Mouse (Mus musculus): ENCODE data around the gene Copb1. TPM values are rescaled to one million over a fixed set of nuclear protein-coding genes. Genes with fewer than 3 reads are reported as not detected.

Gene Copb1
- 10 to 100 TPM; 20.3 to 23.3 TPM for total RNA-seq (2021)
- long read RNA-seq, experiment 1, transcript Copb1-201 (22 exons, 3,346 nt) = major isoform, 11 of 13 reads
- long read RNA-seq, experiment 1, partial matches to known transcripts = 2 of 13 reads
- long read RNA-seq, experiment 1, other reads (novel, unspliced or antisense) = 0 of 13 reads
- long read RNA-seq, experiment 2, transcript Copb1-201 (22 exons, 3,346 nt) = major isoform, 11 of 13 reads
- long read RNA-seq, experiment 2, partial matches to known transcripts = 1 of 13 reads
- long read RNA-seq, experiment 2, other reads (novel, unspliced or antisense) = 1 of 13 reads

GRCm38 (mm10) chr7:114253885-114254833, at the start of gene Copb1:
Gene Copb1 (minus strand): TSS chr7:114254711.
- peak; percentile 87 to 92 for DNase-seq
- intact Hi-C loops (cut with DNase I) = no loop called here

GRCm38 (mm10) chr7:114301293-114301782, 46.8 kb upstream of the Copb1 start:
- DNase-seq = no peak
- intact Hi-C loops (cut with DNase I) = no loop called here

- DNase-seq = no peak
- intact Hi-C loops (cut with DNase I) = no loop called here
Observed at GRCm38 (mm10) chr7:114300782-114301181, 46.3 kb upstream of the Copb1 start.

GRCm38 (mm10) chr7:114299247-114299646, 44.7 kb upstream of the Copb1 start:
- no peak for DNase-seq
- intact Hi-C loops (cut with DNase I) = loop anchor here (10.0 kb wide), 1 partner anchor 516 kb away; no protein-coding TSS in a partner anchor

- intact Hi-C loops (cut with DNase I) = loop anchor here (10.0 kb wide), 1 partner anchor 520 kb away; no protein-coding TSS in a partner anchor
- no peak for DNase-seq
Observed at GRCm38 (mm10) chr7:114294698-114295097, 40.2 kb upstream of the Copb1 start.

- intact Hi-C loops (cut with DNase I) = loop anchor here (10.0 kb wide), 1 partner anchor 521 kb away; no protein-coding TSS in a partner anchor
- no peak for DNase-seq
Observed at GRCm38 (mm10) chr7:114293903-114294302, 39.4 kb upstream of the Copb1 start.

GRCm38 (mm10) chr7:114292501-114292971, 38.0 kb upstream of the Copb1 start:
- DNase-seq = peak; percentile 68 to 69
- intact Hi-C loops (cut with DNase I) = loop anchor here (10.0 kb wide), 1 partner anchor 522 kb away; no protein-coding TSS in a partner anchor

GRCm38 (mm10) chr7:114291461-114292335, 37.2 kb upstream of the Copb1 start:
- no peak for DNase-seq

GRCm38 (mm10) chr7:114290078-114290506, 35.6 kb upstream of the Copb1 start:
- intact Hi-C loops (cut with DNase I) = loop anchor here (10.0 kb wide), 1 partner anchor 525 kb away; no protein-coding TSS in a partner anchor

More at GRCm38 (mm10) chr7:114291461-114292335, 37.2 kb upstream of the Copb1 start:
- intact Hi-C loops (cut with DNase I) = loop anchor here (10.0 kb wide), 1 partner anchor 523 kb away; no protein-coding TSS in a partner anchor

GRCm38 (mm10) chr7:114284296-114284910, 29.9 kb upstream of the Copb1 start:
- intact Hi-C loops (cut with DNase I) = no loop called here
- no peak for DNase-seq

More at GRCm38 (mm10) chr7:114290078-114290506, 35.6 kb upstream of the Copb1 start:
- no peak for DNase-seq

- intact Hi-C loops (cut with DNase I) = no loop called here
- DNase-seq = no peak
Observed at GRCm38 (mm10) chr7:114283006-114283405, 28.5 kb upstream of the Copb1 start.

- intact Hi-C loops (cut with DNase I) = no loop called here
Observed at GRCm38 (mm10) chr7:114281671-114282070, 27.2 kb upstream of the Copb1 start.

GRCm38 (mm10) chr7:114276005-114276752, 21.7 kb upstream of the Copb1 start, which contains the start of gene Psma1:
Gene Psma1 (minus strand): TSS chr7:114276118.
- intact Hi-C loops (cut with DNase I) = no loop called here
- peak; percentile 94 to 95 for DNase-seq

More at GRCm38 (mm10) chr7:114281671-114282070, 27.2 kb upstream of the Copb1 start:
- DNase-seq = no peak

GRCm38 (mm10) chr7:114275372-114276004, 21.0 kb upstream of the Copb1 start:
- intact Hi-C loops (cut with DNase I) = no loop called here
- no peak for DNase-seq

- DNase-seq = no peak
- intact Hi-C loops (cut with DNase I) = no loop called here
Observed at GRCm38 (mm10) chr7:114268446-114268845, 13.9 kb upstream of the Copb1 start.

- intact Hi-C loops (cut with DNase I) = no loop called here
- no peak for DNase-seq
Observed at GRCm38 (mm10) chr7:114251684-114252083, 2.8 kb downstream of the Copb1 start.

- no peak for DNase-seq
- intact Hi-C loops (cut with DNase I) = no loop called here
Observed at GRCm38 (mm10) chr7:114233980-114234379, 20.5 kb downstream of the Copb1 start.

GRCm38 (mm10) chr7:114232982-114233381, 21.5 kb downstream of the Copb1 start:
- DNase-seq = no peak
- intact Hi-C loops (cut with DNase I) = no loop called here

All from gastrocnemius, postnatal 36 days (tissue).